Mouse (Mus musculus) adrenal gland, adult 18-20 months (tissue): ENCODE data around the gene Adamts17. TPM values are rescaled to one million over a fixed set of nuclear protein-coding genes. Genes with fewer than 3 reads are reported as not detected.
A peak's percentile ranks its signal among the peaks of the same experiment; 100 is the strongest.

Source experiments
- DNase-seq, 2 experiments: peaks; one replicate each; pipeline ENCODE4 v3.0.0; 2021 to 2022; ENCODE audit warnings: low spot score in 2 of 2
- total RNA-seq, 2 experiments: library from RNA; stranded (reverse); gene quantifications; 1 replicate in 1 of 2; 2 replicates in 1 of 2; pipeline ENCODE4 v1.2.3; 2021

The Adamts17 gene
- total RNA-seq, 2 experiments from 2014 or later, result 2.3 to 3.1 TPM

DNA sequence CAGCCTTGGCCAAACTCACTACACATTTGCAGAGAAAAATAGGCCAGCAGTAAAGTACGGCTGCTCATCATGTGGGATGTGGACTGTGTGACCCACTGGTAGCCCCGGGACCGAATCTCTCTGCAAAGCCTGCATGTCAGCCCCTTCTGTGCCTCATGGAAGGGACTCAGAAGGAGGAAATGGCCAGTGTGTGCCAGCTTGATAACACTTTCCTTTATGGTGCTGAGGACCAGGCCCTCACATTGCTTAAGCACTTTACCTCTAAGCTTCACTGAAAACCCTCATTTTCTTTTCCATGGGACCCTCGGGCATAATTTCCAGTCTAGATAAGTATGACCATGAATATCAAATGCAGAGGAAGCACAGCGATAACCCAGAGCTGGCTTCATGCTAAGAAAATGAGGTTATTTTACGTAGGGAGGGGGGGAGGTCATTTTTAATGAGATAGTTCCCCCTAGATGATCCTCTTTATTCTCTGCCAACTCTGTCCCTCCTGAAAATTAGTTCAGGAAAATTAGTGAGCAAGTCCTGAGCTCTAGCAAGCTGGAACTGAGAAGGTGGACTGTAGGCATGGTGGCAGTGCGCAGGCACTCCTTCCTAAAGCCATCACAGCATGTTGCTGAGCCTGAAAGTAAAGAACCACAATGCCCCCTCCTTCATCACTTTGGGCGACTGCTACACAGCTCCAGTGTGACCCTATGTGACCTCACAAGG, 127.8 kb downstream of the Adamts17 start:
- no peak for DNase-seq

DNA sequence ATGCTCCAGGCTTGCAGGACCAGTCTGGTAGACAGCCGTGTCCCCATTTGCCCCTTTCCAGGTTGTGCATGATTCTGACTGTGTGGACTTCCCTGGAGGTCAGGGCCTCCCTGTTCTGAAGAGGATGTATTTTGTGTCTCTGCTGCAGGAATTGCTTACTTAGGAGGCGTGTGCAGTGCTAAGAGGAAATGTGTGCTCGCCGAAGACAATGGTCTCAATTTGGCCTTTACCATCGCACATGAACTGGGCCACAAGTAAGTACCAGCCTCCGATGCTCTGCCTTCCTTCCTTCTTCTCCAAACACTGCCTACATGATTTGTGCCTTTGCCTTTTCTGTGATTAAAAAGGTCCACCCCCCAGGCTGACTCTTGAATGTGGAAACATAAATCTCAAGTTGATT, 129.1 kb downstream of the Adamts17 start:
- no peak for DNase-seq

DNA sequence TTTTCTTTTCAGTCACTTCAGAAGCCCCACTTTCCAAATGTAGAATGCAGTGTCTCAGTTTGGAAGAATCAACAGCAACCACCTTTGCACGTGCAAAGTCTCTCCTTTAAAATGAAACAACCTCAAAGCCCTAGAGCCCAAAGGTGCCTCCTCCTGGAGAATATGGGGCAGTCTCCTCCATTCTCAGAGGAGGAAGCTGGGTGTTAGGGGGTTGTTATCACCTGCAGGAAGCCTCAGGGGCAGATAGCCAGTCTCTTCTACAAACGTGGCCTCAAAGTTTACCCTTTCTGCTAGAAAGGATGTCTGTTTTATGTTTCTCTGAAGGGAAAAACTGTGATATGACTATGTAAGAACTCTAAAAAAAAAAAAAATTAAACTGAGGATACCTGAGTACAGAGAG, 129.7 kb downstream of the Adamts17 start:
- DNase-seq, result no peak

DNA sequence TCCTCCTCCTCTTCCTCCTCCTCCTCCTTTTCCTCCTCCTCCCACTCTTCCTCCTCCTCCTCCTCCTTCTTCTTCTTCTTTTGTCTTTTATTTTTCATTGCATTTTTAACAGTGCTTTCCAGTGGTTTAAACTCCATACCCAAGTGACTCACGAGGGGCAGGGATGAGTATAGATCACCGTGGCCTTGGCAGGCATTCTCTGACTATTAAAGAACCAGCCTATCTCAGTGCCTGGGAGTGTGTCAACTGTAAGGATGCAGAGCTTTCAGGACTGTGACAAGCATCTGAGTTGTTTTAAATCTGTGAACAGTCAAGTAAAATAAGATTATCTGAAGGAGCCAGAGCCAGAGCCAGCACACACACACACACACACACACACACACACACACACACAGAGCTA, 130.7 kb downstream of the Adamts17 start:
- DNase-seq, result no peak

DNA sequence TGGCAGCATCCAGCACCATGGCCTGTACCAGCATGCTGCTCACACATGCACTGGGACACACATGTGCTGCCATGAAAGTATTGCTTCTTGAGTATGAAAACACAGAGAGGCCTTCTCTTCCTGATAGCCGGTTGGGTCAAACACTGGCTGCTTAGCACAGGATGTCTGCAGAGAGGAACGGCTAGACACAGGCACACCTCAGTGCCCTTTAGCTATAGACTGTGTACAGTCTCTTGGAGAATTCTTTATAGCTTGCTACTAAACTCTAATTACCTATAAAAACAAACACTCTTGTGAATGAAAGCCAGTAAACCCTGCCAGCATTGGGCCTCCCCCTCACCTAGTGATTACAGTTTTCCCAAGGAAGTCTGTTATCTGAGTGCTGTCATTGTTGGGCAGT, 131.4 kb downstream of the Adamts17 start:
- DNase-seq, result no peak

DNA sequence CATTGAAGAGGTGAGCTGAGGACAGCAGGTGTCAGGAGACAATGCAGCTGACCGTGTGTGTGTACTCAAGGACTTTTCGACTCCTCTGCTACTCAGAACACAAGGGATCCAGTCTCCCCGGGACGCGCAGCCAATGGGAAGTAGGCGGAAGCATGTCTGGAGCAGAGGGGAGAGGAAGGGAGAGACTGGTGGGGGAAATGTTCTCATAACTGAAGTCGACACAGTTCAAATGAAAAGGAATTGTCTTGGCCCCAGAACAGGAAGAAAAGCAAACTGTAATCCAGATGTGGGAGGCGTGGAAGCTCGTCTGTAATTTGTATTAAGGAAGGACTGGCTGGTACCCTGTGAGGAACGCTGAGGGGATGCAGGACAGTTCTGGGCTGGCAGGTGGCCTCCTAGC, 135.3 kb downstream of the Adamts17 start:
- no peak for DNase-seq

DNA sequence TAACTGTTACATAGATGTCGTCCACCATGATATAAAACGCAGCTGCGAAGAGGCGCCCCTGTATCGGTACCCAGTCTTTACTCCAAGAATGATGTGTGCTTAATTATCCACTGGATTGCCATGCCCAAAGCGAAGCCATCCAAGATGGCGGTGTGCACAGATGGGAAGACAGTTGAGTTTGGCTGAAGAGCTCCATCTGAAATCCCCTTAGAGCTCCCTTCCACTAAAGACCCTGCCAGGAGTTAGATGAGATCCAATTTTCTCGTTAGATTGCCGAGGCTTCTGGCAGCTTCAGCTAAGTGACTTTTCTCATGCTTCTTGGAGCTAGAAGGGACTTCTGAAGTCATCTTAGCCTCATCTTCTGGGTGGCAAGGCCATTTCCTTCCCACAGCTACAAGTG, 136.8 kb downstream of the Adamts17 start:
- DNase-seq, result no peak

DNA sequence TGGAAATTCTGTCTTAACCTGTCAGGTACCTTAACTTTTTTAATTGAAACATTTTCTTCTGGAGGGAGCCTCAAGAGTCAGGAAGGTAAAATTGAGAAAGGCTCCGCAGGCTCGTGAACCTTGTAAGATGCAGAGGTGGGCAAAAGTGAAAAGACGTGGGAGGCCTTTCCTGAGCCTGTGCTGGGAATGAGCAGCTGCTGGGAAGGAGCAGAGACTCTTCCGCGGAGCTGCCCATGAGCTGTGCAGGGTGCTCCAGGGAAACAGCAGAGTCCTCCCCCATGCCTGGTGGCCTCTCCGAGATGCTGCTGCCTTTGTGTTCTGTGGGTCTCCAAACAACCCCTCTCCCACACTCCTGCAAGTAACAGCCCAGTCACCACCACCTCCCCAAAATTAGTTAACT, 142.1 kb downstream of the Adamts17 start:
- DNase-seq, result no peak

DNA sequence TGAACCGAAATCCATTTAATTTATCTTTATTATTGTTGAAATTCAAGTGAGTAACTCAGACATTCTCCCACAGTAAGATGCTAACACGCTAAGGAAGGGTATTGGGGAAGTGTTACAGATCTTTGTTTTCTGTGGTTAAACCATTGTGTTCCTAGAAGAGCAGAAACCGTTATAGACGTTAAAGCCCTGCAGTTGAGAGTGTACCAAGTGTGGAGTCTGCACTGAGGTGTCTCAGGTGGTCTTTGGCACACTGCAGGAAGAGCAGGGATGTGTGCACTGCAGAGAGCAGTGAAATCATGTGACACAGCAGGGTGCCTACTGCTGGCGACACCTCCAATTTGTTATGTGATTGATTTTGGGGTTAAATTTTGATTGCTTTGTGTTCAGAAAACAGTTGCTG, 142.5 kb downstream of the Adamts17 start:
- no peak for DNase-seq

DNA sequence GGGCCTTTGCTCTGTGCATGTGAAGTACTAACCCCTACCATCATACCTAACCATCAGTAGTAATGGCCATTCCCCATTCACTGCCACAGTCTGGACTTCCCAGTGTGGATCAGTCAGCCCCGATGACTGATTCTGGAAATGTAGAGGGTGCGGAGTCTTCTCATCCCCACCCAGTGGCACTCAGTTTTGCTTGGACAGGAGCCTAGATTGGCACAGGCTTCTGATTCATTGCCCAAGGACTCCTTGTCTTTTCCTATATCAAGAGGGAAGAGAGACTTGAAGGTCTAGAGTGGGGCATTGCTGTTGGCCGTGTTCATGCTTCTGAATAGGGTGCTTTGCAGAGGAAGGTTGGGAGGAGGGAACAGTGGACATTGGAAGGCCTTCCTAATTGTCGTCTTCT, 148.1 kb downstream of the Adamts17 start:
- DNase-seq, result no peak

DNA sequence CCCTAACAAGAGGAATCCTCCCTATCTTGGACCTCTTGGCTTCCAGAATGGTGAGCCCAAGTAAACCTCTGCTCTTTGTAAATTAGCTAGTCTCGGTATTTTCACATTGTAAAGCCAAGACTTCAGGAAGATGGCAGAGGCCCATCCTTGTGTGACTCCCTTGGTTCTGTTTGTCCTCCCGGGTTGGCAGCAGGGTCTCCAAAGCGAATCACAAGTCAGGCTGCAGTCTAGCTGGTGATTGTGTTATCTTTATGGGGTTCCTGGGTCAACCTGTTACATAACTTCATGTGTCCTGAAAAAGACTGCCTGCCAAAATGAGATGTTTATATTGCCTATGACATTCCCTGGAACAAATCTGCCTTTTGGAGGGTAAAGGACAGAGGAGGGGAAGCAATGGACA, 148.9 kb downstream of the Adamts17 start:
- DNase-seq, result no peak

DNA sequence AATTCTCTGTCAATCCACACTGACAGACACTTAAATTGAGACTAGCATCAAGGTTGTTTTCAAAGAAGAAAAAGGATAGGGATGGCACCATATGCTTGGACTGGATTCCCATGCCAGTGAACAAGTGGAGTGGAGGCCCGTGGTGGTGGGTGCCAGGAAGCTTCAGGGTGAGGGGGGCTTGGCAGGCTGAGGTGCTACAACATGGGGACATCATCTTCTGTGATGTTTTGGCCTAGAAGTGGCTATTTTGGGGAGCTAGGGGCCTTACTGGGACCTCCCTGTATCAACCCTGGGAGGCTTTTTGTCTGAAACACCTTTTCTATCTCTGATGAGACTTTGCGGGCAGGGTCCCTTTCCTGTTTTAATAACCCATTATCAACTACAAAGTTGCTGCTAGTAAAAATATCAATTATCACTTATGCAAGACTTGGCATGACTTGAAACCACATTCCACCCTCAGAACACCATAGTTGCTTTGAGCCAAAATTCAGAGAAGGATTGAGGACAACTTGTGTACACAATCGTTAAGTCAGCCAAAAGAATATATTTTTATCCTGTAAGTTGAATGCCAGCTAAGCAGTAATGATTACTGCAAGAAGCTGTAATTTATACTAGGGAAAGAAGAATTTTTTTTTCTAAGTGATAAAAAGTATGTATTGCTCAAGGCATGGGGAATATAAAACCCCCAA, 150.0 kb downstream of the Adamts17 start:
- no peak for DNase-seq

DNA sequence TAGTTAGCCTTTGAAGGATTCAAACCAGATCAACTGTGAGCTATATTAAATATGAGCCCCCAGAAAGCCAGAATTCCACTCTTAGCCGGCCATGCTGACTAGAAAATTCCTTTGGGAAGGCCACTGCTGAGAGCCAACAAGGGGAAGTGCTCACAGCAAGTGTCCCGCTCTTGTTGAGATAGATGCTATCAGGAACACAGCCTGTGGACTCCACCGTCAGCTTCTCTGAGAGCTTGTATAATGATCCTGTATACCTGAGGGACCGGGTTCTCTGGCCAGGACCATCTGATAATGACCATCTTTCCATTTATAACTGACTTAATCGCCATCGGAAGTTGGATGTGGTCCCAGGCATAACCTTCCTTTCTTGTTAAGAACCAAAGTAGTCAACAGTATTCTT, 159.3 kb downstream of the Adamts17 start:
- no peak for DNase-seq

DNA sequence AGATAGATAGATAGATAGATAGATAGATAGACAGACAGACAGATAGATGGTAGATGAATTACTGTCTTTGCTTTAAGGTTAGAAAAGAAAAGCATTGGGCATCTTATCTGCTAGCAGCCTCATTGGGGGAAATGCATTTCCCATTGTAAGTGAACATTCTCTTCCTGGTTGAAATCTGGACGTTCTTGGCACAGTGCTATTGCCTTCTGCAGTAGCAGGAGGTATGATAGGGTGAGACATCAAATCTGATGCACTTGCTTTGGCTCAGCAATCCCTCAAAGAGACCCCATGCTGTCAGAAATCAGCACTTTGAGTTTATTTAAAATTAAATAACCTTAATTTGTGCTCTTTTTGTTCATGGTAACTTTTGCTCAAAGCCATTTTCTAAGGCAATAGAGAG, 164.1 kb downstream of the Adamts17 start:
- DNase-seq, result no peak

DNA sequence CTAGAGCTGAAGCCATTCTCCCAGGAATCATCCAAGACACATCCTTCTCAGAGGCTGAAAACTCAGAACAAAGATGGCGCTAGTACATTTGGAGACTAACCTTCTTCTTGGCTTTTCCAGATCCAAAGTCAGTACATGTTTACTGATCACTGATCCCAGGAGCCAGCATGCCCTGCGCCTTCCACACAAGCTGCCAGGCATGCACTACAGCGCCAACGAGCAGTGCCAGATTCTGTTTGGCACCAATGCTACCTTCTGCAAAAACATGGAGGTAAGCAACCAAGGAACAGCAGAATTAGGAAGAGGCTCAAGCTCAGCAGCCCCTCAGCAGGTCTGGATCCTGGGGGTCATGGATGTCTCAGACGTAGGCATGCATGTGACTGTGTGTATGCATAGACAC, 164.7 kb downstream of the Adamts17 start:
- no peak for DNase-seq

DNA sequence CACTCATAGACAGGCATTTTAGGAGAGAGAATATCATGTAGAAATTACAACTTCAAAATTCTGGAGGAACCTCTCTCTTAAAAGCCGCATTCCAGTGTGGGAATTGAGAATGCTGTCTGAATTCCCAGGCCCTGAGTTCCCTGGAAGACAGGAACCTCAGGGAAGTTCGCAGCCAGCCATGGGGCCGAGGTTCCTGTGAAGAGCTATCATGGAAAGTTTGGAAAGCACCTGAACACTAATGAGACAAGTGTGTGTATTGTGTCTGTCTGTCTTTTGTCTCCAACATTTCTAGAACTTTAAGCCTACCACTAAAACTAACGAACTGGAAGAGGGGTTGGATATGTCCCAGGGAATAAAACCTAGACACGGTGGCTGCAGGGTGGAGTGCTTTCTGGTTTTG, 170.3 kb downstream of the Adamts17 start:
- DNase-seq, result no peak

DNA sequence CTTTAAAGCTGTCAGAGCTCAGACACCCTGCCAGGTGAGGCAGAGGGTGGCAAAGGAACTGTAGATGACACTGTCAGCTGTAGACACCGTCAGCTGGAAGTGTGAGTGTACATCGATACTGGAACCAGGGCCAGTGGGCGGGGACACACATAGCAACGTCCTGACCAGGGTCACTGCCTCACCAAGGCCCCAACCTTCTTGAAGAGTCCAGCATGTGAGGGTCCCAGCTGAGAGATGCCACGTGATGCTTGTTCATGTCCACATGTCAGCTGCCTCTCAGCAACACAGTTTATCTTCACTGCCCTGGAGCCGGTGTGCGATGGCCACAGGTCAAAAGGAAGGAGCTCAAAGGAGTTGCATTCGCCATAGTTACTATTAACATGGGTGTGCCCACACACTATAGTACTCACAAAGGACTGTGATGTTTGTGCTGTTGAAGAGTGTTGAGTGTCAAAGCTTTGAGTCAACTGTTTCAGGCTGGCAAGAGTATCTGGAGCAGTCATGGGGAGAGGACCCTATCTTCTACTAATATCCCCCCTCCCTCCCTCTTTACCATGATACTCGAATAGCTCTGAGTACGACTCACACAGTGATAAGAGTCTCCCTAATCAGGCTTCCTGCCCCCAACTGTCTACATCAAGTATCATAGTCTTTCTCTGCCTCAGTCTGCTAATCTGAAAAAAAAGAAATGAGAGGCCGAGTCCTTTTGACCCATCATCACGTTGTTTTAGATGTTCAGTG, 172.6 kb downstream of the Adamts17 start:
- no peak for DNase-seq

DNA sequence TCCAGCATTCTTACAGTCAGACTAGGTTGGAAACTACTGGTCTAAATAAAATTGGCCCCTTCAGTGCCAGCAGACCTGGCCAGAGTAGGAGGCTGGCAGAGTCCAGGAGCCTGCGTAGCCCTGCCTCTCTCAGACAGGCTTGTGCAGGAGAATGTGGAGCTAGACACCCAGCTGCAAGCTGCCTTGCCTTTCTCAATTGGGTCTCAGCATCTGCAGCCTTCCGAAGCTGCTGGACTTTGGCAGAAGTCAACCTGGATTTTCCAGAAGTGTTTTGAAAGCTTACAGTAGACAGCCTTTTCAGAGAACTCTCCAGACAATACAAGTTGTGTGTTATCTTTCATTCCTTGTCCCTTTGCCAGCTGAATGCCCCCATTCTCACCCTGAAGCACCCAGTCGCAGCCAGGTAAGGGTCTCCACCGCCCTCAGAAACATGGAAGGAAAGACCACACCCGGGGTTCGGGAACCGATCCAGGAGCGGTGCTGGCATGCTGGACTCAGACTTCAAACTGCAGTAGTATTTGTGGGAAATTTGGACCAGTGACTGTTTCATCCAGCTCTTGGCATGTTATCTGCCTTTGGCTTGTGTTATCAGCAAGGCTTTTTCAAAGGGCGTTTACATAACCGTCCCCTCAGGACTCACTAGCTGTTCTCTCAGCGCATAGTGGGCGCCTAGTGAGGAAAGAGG, 173.8 kb downstream of the Adamts17 start:
- peak; percentile 27 to 29 for DNase-seq

DNA sequence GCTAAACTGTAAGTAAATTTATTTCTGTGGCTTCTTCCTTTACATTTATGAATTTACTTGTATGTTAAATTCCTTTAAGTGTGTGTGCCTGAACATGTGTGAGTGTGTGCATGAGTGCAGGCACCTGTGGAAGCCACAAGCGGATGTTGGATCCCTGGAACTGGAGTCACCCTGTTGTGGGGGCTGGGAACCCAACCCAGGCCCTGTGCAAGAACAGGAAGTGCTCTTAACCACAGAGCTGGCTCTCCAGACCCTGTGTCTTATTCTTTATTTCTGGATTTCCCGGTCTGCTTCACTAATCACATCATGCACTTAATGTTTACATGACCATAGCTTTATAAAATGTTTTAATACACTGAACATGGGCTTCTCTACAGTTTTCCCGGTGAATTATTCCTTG, 180.4 kb downstream of the Adamts17 start:
- no peak for DNase-seq

DNA sequence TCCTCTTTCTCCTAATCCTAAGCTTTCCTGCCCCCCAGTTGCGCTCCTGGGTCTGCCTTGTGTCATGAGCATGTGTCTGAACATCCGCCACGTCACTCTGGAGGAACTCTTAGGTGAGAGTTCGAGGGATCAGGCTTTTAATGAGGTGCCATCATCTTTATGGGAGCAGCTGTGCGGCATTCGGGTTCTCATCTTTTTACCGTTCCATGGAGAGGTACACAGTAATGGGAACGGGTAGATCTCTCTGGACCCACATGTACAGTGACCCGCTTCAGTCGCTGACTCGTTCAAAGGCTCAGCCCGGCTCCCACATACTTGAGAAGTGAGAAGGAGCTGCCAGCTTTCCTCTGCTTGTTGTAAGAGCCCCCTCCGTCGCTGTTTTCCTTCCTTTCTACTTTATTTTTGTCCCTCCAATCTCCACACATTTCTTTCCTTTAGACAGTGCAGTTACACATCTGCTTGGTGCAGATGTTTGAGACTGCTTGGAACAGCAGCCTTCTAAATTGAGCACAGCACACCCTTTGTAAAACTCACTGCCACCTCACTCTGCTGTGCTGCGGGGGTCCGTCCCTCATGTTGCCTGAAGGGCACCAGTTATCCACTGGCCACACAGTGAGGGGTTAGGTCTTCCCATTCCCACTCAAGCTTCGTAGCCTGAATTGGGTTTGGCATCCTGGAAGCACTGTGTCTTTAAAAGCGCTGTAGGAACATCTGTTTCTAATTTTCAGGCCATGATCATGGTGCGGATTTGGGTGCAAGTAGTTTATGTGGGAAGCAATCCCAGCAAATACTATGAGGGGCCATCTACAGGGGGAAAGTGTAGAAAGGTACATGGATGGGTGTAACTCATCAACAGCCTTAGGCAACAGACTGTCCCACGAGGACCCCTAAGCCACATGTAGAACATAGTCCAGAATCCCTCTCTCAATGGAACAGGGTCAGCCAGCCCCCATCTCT, 186.9 kb downstream of the Adamts17 start:
- DNase-seq, result no peak

DNA sequence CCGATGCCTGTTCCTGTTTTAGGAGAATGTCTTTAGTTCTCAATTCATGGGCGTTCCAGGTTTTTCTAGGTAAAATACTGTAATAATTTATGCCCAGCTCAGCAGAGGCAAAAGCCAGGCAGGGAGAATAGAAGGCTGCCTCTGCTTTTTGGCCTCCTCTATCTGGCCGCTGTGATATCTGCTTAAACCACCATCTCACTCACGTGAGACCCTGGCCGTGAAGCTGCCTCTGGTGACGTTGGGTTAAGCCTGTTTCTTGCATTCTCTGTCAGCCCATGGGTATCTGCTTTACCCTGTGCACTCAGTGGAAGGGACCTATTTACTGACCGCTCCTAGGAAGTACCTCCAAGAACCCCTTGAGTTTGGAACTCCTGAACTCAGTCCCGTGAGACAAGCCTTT, 187.7 kb downstream of the Adamts17 start:
- DNase-seq, result no peak
